Mouse (Mus musculus) heart, adult 18-20 months (tissue): ENCODE measurements at regions not wholly inside any gene's neighbourhood (a gene's known extent, or its start where the extent isn't known, plus 50 kb on each side); places are given as distances from the start of the nearest gene placed in this dataset.

Experiments
- DNase-seq, 2 experiments: peaks; one replicate each; pipeline ENCODE4 v3.0.0; 2021 to 2022; ENCODE audit warnings: mixed read lengths in 1 of 2

GRCm38 (mm10) chr13:78580863-78581595 is 381.5 kb upstream of the Nr2f1 start:
- no peak for DNase-seq

GRCm38 (mm10) chr13:78577497-78577896 is 377.9 kb upstream of the Nr2f1 start:
- DNase-seq, result no peak

- DNase-seq, result no peak
These were observed 377.0 kb upstream of the Nr2f1 start for GRCm38 (mm10) chr13:78576300-78577296.

DNA sequence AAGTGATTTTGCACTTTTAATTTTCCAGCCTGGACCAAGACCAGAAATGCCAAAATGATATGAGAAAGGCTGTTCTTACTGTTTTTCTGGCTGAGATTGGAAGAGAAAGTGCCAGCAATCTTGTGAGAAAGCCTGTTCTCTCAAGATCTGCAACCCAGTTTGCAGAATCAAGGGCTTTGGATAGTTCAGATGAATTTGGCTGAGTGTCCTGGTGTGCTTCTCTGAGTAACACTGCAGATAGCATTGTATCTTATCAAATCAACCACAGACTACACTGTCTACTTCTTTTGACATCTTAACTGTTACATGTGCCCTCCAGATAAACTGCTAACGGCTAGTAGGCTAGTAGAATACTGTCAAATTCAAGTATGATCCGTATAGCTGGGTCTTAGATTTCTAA is 371.5 kb upstream of the Nr2f1 start:
- no peak for DNase-seq

GRCm38 (mm10) chr13:78524446-78524937 is 324.9 kb upstream of the Nr2f1 start:
- no peak for DNase-seq

GRCm38 (mm10) chr13:78520771-78521170 is 321.2 kb upstream of the Nr2f1 start:
- DNase-seq, result no peak

DNA sequence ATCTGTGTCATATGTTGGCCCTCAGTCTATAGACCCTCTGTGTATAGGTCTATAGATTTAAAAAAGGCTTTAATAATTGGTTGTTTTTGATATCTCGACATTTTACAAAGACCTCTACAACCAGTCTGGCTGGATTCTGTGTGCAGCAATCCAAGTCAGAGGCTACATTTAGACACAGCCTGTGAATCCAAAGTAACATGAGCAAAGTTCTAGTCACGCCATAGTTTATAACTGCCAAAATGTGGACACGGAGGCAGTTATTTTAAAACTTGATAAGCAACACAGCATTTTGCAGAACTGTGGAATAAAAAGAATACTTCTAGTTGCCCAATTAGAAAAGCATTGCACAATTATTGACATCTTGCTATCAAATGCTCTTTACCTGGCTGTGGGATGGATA is 320.6 kb upstream of the Nr2f1 start:
- DNase-seq, result no peak

GRCm38 (mm10) chr13:78500551-78500950 is 301.0 kb upstream of the Nr2f1 start:
- no peak for DNase-seq

- DNase-seq, result no peak
These were observed 284.3 kb upstream of the Nr2f1 start for GRCm38 (mm10) chr13:78483760-78484357.

- DNase-seq, result peak; percentile 76
These were observed 283.6 kb upstream of the Nr2f1 start for GRCm38 (mm10) chr13:78482929-78483759.

- no peak for DNase-seq
These were observed 251.9 kb upstream of the Nr2f1 start for GRCm38 (mm10) chr13:78451333-78452070.

DNA sequence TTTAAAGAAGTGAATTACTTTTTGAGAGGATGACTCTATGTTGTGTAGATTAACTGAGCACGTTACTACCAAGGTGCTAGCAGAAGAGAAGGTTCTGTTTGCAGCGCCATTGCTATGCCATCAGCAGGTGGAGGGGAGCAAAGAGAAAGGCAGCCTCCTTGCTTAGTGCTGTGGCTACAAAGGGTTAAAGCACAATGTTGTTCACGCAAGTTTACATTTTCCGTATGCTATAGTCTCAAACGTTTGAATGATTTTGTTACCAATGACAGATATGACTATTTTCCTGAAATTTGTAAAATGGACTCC is 247.1 kb upstream of the Nr2f1 start:
- DNase-seq, result no peak

DNA sequence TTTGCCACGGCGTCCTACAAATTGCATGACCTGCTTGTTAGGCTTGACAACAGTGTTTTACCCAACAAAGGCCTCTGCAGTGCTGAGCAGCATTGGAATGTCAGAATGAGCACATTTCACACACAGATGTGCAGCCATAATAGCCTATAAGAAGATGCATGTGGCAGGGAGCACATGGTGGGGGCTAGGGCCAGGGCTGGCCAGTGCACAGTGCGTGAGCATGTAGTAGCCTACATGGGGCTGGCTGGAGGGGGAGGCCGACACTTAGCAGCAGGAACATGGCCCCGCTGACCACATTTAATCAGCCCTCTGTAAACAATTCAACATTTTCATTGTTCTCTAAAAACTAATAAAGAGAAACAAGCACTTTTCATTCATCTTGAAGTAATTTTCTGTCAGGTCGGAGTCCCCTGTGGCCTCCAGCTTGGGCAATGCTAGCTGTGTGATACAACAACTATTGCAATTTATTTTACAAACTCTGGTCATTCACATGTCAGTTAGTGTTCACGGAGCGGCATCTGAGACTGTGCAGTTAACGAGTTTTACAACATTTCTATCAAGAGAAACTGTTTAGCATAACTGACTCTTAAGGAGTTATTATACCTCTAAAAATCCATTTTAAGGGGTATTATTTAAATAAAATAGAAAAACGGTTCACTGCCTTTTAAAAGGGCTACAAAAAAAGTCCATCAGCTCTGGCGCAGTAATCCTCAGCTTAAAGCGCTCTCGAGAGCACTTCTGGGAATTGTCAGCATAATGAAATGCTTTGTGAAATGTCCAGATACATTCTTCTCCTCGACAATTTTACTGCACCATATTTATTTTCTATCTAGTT is 246.6 kb upstream of the Nr2f1 start:
- no peak for DNase-seq

DNA sequence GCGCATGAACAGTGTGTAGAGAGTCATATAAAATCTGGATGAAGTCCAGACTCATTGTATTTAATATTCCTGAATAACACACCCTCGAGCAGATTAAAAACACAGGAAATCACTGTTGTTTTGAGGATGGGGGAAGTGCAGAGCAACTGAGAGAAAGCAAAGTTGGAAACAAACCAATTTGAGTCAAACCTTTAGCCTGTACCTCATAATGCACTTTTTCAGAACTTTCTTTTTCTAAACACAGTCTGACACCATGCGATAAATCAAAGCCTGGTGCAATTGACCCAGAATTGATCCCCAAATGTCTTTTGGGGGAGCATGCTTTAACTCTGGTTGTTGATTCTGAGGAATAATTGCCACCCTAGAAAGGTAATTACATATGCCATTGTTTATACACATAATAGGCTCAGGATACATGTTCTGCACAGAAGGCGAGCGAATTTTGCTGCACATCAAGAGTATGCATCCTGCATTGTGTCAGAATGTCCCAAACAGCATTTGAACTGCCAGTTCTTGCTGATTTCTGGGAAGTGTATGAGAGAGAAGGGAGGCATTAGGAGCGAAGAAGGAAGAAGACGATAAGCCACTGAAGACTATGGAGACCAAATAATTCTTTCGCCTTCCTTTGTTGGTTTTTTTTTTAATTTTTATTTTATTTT is 245.3 kb upstream of the Nr2f1 start:
- DNase-seq, result no peak

GRCm38 (mm10) chr13:78428469-78428868 is 228.9 kb upstream of the Nr2f1 start:
- DNase-seq, result no peak

DNA sequence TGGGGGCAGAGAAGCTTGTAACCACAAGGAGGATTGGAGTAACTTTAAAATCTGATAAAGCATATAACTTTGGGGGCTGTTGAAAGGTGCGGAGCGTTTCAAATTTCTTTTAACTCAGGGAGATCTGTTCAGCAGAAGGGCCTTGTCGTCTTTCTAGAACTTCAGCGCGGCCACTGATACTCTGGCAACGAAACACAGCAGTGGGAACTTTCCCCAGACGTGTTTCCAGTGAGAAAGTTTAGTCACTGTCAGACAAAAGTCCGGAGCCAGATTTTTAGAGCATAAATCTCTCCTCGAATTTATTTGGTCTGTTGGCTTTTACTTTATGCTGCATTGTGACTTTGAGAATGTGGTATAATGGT is 228.5 kb upstream of the Nr2f1 start:
- DNase-seq, result peak in 1 of 2 experiments; percentile 8

DNA sequence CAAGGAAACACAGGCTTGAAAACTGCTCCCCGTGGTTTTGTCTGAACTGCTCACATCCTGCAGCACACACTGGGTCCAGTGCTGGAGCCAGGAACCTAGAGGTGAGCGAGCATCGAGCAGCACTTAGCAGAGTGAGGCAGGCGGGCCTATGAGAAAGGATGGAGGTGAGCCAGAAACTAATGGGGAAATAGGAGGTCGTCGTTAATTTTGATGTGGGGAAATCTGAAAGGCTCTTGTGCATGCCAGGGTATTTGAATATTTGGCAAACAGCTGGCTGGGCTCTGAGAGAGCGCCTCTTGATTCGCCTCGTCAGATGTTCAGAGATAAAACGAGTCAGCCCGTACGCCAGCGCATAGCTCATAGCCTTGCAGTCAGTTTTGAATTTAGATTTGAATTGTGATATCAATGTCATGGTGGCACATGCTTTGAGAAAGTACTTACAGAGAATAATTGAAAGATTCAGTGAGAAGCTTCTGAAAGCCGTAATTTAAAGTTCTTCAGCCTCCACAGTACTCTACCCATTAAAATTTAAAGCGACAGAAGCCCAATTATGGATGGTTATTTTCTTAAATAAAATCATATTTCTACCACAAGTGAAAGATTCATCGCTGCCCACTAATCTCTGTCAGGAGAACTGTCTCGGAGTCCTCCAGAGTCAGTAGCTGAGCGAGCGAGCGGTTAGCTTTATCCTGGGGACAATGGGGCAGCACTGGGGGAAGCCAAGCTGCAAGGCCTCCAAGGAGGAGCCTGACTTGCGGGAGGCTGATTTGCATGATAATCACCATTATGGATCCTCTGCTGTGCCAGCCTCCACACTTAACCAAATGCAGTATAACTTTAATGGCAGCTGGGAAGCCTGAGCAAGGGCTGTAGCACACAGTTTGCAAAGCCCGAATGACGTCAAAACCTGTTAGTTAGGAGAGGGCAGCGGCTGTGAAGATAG is 227.9 kb upstream of the Nr2f1 start:
- DNase-seq, result peak; percentile 1 to 13

GRCm38 (mm10) chr13:78426306-78426921 is 226.9 kb upstream of the Nr2f1 start:
- DNase-seq, result peak; percentile 1 to 2
